Mouse (Mus musculus): ENCODE data around the gene Cox5b.

DNA sequence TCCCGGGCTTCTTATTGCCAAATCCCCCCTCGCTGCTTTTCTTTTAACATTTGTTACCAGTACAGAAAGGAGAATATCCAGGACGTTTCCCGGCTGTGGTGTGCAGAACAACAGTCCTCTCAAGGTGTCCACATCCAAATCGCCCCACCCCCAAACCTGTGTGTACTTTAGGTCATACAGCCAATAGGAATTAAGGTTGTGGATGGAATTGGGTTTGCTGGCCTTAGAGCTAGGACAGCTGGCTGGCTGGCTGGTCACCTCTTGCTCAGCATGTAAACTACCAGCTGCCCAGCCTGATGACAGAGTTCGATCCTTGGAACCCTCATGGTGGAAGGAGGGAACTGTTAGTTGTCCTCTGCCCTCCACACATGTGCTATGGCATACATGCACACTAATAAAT lies 3.6 kb downstream of the Cox5b start:
- TF ChIP-seq TAL1 (IDR thresholded peaks at IDR 0.05; ENCODE audit: low read length) (no peak), GATA1 (IDR thresholded peaks at IDR 0.05; ENCODE audit: low read length) (no peak)

Measured in erythroblast, embryonic 14.5 days (primary cell).